Mouse (Mus musculus) kidney, adult 2 months (tissue): ENCODE data around the gene Adamts2. TPM values are rescaled to one million over a fixed set of nuclear protein-coding genes. Genes with fewer than 3 reads are reported as not detected.

Source experiments
- DNase-seq: peaks from one replicate; pipeline ENCODE4 v3.0.0; 2021
- H3K27ac ChIP-seq: fragments of 200-500 bp; 2 replicates; pipeline ENCODE4 v1.5.1; 2012; ENCODE audit warnings: low read depth, low read length, control low read depth, inconsistent platforms; ENCODE audit not compliant: insufficient read depth
- H3K27me3 ChIP-seq: fragments of 200-500 bp; replicated peaks from 2 replicates; pipeline ENCODE4 v1.6.1; 2012; ENCODE audit warnings: mild to moderate bottlenecking, moderate library complexity, low read length, inconsistent platforms; ENCODE audit not compliant: control insufficient read depth, insufficient read depth
- H3K36me3 ChIP-seq: fragments of 200-500 bp; 2 replicates; pipeline ENCODE4 v1.6.1; 2012; ENCODE audit warnings: mild to moderate bottlenecking, moderate library complexity, low read length, inconsistent platforms; ENCODE audit not compliant: control insufficient read depth, insufficient read depth
- H3K4me1 ChIP-seq: fragments of 200-500 bp; 2 replicates; pipeline ENCODE4 v1.6.1; 2011; ENCODE audit warnings: low read length; ENCODE audit not compliant: control insufficient read depth, insufficient read depth
- H3K4me3 ChIP-seq: fragments of 200-500 bp; 2 replicates; pipeline ENCODE4 v1.5.1; 2011; ENCODE audit warnings: mild to moderate bottlenecking, low read depth, low read length, control low read depth; ENCODE audit not compliant: insufficient read depth
- CTCF ChIP-seq: fragments of 200-500 bp; conservative IDR thresholded peaks from 2 replicates; pipeline ENCODE4 v1.5.1; 2011; ENCODE audit warnings: low read depth, mild to moderate bottlenecking, control low read depth, low read length, moderate library complexity, mixed read lengths; ENCODE audit not compliant: insufficient read depth, insufficient read length
- POLR2A ChIP-seq: fragments of 200-500 bp; IDR thresholded peaks from one replicate; pipeline ENCODE4 v1.6.1; 2011; ENCODE audit warnings: low read depth, low read length, control low read depth
- WGBS: fragments of 180-500 bp; shearing (Covaris S2); methylation state at CpG from one replicate; pipeline ENCODE4 v1.1.7; 2018; 5-methylcytosine and 5-hydroxymethylcytosine counted together
- polyA plus RNA-seq: library from polyadenylated mRNA; depleted of rRNA; stranded (reverse); fragments of >200 nt; gene quantifications from 2 replicates; pipeline ENCODE4 v1.2.3, GENCODE M21; 2012

Gene Adamts2
- polyA plus RNA-seq, 1 experiment, result 4.5 TPM

DNA sequence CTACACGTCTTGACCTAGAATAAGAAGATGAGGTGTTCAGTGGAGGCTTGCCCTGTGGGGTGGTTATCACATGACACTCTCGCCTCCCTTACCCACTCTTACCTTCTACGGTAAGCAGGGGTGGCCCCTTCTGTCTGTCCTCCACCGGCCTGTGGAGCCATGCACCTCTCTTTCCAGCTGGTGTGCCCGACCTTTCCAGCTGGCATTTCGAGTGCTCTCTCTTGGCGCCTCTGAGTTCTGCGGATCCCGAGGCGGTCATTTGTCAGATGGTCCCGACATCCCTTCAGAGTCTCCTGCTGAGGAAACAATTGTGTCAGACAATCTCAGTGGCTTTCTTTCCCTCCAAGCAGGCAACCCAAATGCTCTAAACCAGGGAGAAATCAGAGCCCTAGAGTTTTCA, 35.1 kb downstream of the Adamts2 start:
- Histone ChIP-seq H3K27me3 (no peaks in the 10 kb centered on the region), H3K36me3 (no peaks in the 10 kb centered on the region), H3K4me3 (no peak overlapping the region), H3K27ac (no peak overlapping the region), H3K4me1 (0 out of 2 replicates have a peak, but pooled peaks cover 4% of the 10 kb centered on the region)
- DNase-seq, result no peak
- TF ChIP-seq CTCF (no peak), POLR2A (no peak)
- 95% methylated on average over 11 of the region's 11 CpGs for WGBS

GRCm38 (mm10) chr11:50638197-50638867, 36.4 kb downstream of the Adamts2 start:
- 91% methylated on average over 13 of the region's 13 CpGs for WGBS
- Histone ChIP-seq H3K27me3 (no peaks in the 10 kb centered on the region), H3K27ac (no peak overlapping the region), H3K4me3 (no peak overlapping the region), H3K4me1 (0 out of 2 replicates have a peak, but pooled peaks cover 4% of the 10 kb centered on the region), H3K36me3 (no peaks in the 10 kb centered on the region)
- TF ChIP-seq POLR2A (no peak), CTCF (no peak)
- no peak for DNase-seq

GRCm38 (mm10) chr11:50638868-50639220, 37.0 kb downstream of the Adamts2 start:
- no peak overlapping the region for H3K27ac ChIP-seq
- no peak for DNase-seq
- 80% methylated on average over 3 of the region's 3 CpGs for WGBS
- 0 out of 2 replicates have a peak, but pooled peaks cover 4% of the 10 kb centered on the region for H3K4me1 ChIP-seq
- no peaks in the 10 kb centered on the region for H3K36me3 ChIP-seq
- H3K4me3 ChIP-seq, result no peak overlapping the region
- no peak for TF ChIP-seq CTCF
- TF ChIP-seq POLR2A, result no peak
- H3K27me3 ChIP-seq, result no peaks in the 10 kb centered on the region

DNA sequence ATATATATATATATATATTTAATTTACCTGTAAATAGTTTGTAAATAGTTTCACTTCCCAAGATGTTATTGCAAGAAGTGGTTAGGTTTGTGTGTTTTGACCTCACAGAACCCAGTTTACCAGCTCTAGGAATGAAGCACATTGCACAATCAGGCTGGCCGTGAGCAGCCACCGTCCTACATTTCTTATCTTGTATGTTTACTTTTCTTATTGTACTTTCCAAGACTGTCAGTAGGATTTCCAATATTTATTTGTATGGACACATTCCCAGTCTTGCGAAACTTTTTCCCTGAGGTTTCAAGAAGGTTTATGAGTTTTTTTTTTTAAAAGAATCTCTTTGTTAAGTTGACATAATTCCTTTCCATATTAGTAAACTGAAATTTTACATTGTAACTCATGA, 40.7 kb downstream of the Adamts2 start:
- no peak for TF ChIP-seq POLR2A
- TF ChIP-seq CTCF, result no peak
- DNase-seq, result peak; percentile 21

GRCm38 (mm10) chr11:50646148-50646547, 44.3 kb downstream of the Adamts2 start:
- H3K27ac ChIP-seq, result no peak overlapping the region
- H3K4me1 ChIP-seq, result no peaks in the 10 kb centered on the region
- TF ChIP-seq POLR2A (no peak), CTCF (no peak)
- no peaks in the 10 kb centered on the region for H3K36me3 ChIP-seq
- DNase-seq, result no peak
- 66% methylated on average over 4 of the region's 4 CpGs for WGBS
- no peak overlapping the region for H3K4me3 ChIP-seq
- H3K27me3 ChIP-seq, result no peaks in the 10 kb centered on the region

More for the DNA sequence above, 40.7 kb downstream of the Adamts2 start:
- Histone ChIP-seq H3K27ac (no peak overlapping the region), H3K4me3 (no peak overlapping the region), H3K4me1 (no peaks in the 10 kb centered on the region), H3K27me3 (no peaks in the 10 kb centered on the region), H3K36me3 (no peaks in the 10 kb centered on the region)
- WGBS, result 81% methylated on average over 3 of the region's 3 CpGs

DNA sequence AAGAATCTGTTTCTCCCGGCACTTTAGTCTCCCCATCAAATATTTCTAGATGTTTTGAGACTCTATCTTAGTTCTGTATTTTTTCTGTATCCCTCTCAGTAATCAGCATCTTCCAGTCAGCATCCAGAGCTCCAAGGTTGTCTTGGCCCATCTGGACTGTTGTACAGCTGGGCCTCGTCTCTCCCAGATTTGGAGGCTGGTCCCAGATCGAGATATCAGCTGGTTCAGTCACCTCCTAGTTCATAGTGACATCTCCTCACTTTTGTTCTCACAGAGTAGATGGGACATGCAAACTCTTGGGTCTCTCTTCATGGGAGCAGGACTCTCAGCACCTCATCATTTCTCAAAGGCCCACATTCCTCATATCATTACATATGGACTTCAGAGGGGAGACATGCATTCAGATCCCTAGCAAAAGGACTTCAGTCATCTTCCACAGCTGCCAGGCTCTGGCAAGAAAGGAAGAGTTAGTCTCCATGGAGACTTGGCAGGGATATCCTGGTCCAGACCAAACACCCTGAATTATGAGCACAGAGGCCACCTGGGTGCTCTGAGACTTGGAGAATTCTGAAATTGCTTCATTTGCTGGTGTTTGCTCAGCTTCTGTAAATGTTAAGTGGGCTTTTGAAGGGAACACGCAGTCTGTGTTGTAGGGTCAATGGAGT, 46.4 kb downstream of the Adamts2 start:
- 87% methylated on average over 4 of the region's 4 CpGs for WGBS
- no peak overlapping the region for H3K27ac ChIP-seq
- H3K4me3 ChIP-seq, result no peak overlapping the region
- no peaks in the 10 kb centered on the region for H3K36me3 ChIP-seq
- DNase-seq, result no peak
- no peaks in the 10 kb centered on the region for H3K4me1 ChIP-seq
- H3K27me3 ChIP-seq, result no peaks in the 10 kb centered on the region
- TF ChIP-seq CTCF (no peak), POLR2A (no peak)

GRCm38 (mm10) chr11:50650037-50650436, 48.2 kb downstream of the Adamts2 start:
- H3K36me3 ChIP-seq, result no peaks in the 10 kb centered on the region
- 80% methylated on average over 2 of the region's 2 CpGs for WGBS
- no peak for DNase-seq
- H3K4me1 ChIP-seq, result no peaks in the 10 kb centered on the region
- H3K4me3 ChIP-seq, result no peak overlapping the region
- TF ChIP-seq POLR2A, result no peak
- TF ChIP-seq CTCF, result no peak
- no peak overlapping the region for H3K27ac ChIP-seq
- no peaks in the 10 kb centered on the region for H3K27me3 ChIP-seq
